Mouse (Mus musculus): Measurements from ENCODE around the gene Il22ra1.
"Not testable (repeated sequence)": the region's sequence is repeated elsewhere in the genome, so short reads cannot be mapped to it uniquely, and the experiment has no call there.

Gene Il22ra1

DNA sequence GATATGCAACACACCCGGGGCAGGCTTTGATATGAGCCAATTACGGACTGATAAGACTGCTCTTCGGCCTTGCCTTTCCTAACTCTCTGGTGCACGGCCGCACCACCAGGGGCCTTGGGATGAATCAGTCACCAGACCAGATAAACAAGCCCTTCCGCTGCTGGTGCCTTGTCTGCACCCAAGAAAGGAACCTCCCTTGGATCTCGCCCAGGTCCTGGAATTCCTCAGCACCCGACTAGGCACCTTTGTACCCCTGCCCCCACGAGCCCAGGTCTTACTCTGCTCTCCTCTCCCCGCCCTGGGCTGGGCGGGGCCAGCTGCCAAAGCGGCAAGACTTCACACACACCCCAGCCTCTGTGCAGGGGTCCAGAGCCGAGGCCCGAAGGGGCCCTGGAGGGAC, at the start of gene Il22ra1:
Il22ra1 (plus strand) TSS at position 356 of the 400 bp plus-strand sequence.
- DNase-seq (ENCODE audit: extremely low spot score): no peak

GRCm38 (mm10) chr4:135679316-135679715, 48.7 kb upstream of the Il22ra1 start:
- no peak for DNase-seq (ENCODE audit: extremely low spot score)

DNA sequence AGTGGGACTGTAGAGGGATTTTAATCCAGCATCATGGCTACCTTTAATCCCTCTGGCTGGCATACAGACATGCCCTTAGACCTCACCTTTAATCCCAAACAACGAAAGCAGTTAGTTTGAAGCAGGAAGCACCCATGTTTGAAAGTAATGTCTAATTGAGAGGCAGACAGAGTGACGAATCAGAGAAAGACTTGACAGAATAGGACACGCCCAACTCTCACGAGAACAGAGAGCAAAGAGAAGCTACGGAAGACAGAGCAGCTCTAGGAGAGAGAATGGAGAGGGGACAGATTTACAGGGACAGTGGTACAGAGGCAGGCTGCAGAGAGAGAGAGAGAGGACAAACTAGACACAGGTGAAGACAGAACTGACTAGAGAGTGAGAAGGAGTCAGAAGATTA, 46.2 kb upstream of the Il22ra1 start:
- DNase-seq (ENCODE audit: extremely low spot score): no peak

GRCm38 (mm10) chr4:135683553-135683952, 44.4 kb upstream of the Il22ra1 start:
- peak; percentile 51 for DNase-seq (ENCODE audit: extremely low spot score)

- peak; percentile 40 for DNase-seq (ENCODE audit: extremely low spot score)
Observed at GRCm38 (mm10) chr4:135684731-135685130, 43.2 kb upstream of the Il22ra1 start.

DNA sequence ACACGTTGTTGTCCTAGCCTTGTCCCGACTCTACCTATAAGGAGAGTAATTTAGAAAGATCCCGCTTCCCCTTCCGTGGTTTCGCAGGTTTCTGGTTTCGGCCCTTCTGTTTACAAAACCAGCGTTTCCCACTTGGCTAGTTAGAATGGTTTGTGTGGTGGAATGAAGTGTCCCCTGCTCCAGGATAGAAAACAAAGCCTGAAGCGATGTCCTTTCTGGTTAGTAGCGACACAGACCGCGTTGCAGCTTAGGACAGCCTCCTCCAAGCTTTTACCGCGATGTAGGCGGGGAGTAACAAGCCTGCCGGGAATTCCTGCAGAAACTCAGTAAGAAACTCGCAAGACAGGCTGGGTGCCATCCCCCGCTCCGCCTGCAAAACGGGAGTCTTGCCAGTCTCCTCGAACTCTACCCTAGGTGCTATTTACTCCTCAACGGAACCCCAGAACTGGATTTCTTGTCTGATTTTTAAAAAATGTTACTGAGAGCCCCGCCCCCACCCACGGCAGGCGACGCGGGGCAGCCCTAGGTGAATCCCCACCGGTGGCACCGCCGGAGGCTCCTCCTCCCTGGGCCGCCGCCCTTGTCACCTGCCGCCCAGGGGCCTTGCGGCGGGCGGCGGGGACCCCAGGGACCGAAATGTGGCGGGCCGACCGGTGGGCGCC, 41.9 kb upstream of the Il22ra1 start, which contains the start of gene Ifnlr1:
Ifnlr1 (plus strand) TSS at position 382 of the 662 bp plus-strand sequence.
- DNase-seq (ENCODE audit: extremely low spot score): peak; percentile 52

GRCm38 (mm10) chr4:135686568-135686953, 41.4 kb upstream of the Il22ra1 start:
- DNase-seq (ENCODE audit: extremely low spot score): peak; percentile 25

DNA sequence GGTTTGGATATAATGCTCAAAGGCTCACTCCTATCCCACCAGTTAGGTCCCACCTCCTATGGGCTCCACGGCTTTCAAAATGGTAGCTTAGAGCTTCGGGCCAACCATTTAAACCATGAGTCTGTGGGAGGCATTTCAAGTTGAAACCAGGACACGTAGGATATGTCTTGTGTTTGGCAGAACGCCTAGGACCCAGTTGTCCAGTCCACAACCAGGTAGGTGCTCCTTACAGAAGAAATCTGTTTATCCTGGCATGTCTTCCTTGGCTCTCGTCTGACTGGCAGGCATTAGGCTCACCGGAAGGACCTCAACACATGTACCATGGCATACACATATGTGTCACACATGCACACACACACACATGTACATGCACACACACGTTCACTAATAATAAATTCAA, 38.2 kb upstream of the Il22ra1 start:
- no peak for DNase-seq (ENCODE audit: extremely low spot score)

- DNase-seq (ENCODE audit: extremely low spot score): no peak
Observed at GRCm38 (mm10) chr4:135690241-135690640, 37.7 kb upstream of the Il22ra1 start.

- no peak for DNase-seq (ENCODE audit: extremely low spot score)
Observed at GRCm38 (mm10) chr4:135692916-135693315, 35.1 kb upstream of the Il22ra1 start.

DNA sequence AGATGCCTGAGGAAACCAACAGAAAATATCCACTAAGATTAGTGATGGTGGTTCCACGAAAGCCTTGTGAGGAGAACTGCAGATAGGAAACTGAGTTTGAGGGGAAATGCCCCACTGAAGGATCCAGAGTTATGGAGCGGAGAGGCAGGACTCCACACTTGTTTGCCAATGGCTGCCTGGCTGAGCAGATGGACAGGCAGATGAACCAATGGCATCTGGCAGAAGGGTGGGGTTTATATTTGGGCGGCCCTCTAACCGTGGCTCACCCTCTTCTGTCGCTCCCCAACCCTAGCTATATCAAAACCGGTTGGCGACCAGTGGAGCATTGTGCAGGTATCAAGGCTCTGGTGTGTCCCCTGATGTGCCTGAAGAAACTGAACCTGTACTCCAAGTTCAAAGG, 29.5 kb upstream of the Il22ra1 start:
- no peak for DNase-seq (ENCODE audit: extremely low spot score)

GRCm38 (mm10) chr4:135703497-135703896, 24.5 kb upstream of the Il22ra1 start:
- DNase-seq (ENCODE audit: extremely low spot score): no peak

DNA sequence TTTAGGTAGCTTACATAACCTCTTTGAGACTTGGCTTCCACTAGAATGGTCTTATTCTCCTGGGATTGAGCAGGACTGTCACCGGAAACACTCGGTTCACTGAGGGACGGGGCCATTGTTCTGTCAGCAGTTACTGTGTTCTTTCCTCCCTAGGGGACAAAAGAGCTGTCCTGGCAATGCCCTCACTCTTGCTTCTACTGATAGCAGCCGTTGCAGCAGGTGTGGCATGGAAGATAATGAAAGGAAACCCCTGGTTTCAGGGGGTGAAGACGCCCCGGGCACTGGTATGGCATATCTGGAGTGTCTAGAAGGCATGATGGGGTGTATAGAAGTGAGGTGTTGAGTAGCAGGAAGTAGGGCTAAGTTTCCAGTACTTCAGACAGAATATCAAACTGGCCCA, 24.0 kb upstream of the Il22ra1 start:
- no peak for DNase-seq (ENCODE audit: extremely low spot score)

GRCm38 (mm10) chr4:135706045-135706444, 21.9 kb upstream of the Il22ra1 start:
- no peak for DNase-seq (ENCODE audit: extremely low spot score)

DNA sequence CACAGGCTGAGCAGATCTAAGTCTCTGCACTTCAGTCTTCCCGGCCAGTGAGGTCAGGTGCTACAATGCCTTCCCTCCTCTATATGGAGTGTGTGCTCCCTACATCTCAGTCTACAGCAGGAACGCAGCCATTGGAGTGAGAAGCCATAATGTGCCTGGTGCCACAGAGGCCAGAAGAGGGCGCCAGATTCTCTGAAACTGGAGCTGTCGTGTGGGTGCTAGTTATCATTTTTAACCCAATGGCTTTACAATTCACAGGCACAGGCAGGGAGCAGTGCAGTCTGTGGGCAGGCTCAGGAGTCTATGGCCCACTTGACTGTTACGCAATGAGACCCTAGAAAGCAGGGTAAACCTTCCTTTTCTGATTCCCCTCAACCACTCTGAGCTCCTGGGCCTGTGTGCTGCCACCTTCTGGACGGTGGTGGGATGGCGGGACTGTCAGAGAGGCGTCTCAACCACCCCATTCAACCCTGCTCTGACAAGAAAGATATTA, 18.9 kb upstream of the Il22ra1 start:
- peak; percentile 86 for DNase-seq (ENCODE audit: extremely low spot score)

- no peak for DNase-seq (ENCODE audit: extremely low spot score)
Observed at GRCm38 (mm10) chr4:135709621-135710020, 18.4 kb upstream of the Il22ra1 start.

DNA sequence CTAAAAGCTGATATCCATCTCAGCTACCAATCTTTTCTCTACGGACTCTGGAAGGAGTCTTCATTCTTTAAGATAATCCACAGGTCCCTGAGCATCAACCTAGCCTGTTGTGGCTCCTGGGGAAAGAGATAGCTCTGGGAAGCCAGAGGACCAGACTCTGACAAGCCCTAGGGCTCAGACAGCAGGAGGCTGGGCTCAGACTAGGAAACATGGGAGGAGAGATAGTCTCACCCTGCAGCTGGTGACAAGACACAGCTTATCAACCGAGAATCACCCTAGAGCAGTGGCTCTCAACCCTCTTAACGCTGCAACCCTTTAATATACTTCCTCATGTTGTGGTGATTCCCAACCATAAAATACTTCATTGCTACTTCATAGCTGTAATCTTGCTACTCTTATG, 17.6 kb upstream of the Il22ra1 start:
- DNase-seq (ENCODE audit: extremely low spot score): no peak

DNA sequence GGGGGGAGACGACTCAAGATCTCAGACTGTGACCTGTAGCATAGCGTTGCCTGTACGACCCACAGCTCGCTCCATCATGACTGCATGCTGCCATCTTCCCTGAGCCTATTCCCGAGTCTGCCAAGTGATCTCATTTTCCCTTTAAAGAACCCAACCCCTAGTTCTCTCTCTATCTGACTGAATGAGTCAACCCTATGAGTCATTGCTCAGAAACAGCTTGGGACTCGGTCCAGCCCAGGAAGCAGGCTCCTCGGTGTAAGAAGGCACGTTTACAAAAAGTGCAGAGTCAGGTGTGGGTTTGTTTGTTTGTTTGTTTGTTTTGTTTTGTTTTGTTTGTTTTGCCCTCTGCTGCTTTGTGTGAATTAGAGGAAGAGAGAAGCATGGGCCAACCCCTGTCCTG, 13.2 kb upstream of the Il22ra1 start:
- DNase-seq (ENCODE audit: extremely low spot score): no peak

GRCm38 (mm10) chr4:135716438-135716837, 11.5 kb upstream of the Il22ra1 start:
- DNase-seq (ENCODE audit: extremely low spot score): not testable (repeated sequence)

DNA sequence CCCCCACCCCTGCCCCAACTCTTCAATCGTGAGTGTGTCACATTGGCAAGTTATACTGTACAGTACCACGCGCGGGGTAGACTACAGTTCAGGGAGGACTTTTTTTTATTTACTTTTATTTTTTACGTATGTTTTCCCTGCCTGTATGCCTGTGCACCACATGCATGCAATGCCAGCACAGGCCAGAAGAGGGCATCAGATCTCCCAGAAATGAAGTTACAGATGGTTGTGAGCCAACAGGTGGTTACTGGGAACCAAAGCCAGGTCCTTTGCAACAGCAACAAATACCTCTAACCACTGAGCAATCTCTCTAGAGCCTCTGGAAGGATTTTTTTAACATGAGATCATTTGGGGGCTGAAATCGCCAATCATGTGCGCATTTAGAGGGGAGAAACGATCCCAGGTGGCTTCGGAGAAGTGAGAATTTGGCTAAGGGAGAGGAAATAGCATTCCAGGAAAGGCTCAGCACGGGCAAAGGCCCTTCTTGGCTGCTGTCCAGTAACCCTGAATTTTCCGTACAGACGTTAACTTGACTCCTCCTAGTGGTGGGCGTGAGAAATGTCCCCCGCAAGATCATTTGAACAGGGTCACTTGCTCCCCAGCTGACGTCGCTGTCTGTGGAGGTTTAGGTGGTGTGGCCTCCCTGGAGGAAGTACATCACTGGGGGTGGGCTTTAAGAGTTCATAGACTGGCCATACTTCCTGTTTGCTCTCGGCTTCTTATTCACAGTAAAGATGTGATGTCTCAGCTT, 5.3 kb upstream of the Il22ra1 start:
- no peak for DNase-seq (ENCODE audit: extremely low spot score)

DNA sequence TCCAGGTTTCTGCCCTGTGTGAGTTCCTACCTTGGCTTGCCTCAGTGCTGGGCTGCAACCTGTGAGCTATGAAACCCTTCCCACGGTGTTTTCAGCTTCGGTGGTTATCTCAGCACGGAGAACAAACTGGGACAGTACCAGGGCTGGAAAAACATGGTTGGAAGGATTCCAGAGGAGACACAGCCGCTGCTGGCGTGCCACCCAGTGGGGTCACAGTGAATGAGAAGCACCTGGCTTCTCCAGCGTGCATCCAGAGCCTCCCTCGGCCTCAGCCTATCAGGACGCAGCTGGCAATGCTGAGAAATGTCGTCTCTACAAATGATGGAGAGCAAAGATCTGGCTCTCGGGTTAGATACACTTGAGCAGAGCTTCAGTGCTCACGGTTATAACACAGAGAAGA, 1.6 kb upstream of the Il22ra1 start:
- DNase-seq (ENCODE audit: extremely low spot score): no peak

GRCm38 (mm10) chr4:135730204-135730603, 2.2 kb downstream of the Il22ra1 start:
- no peak for DNase-seq (ENCODE audit: extremely low spot score)

GRCm38 (mm10) chr4:135730951-135731350, 3.0 kb downstream of the Il22ra1 start:
- no peak for DNase-seq (ENCODE audit: extremely low spot score)

Measured in embryo, embryonic 9.5 days (tissue).